Mouse (Mus musculus) kidney, embryonic 15.5 days (tissue): ENCODE data around the gene Rab24. TPM values are rescaled to one million over a fixed set of nuclear protein-coding genes. Genes with fewer than 3 reads are reported as not detected.

ENCODE experiments used
- ATAC-seq: fragments of 200-750 bp; cut with Nextera tagmentation; replicated peaks from 2 replicates; pipeline ENCODE4 v1.8.0; 2017; ENCODE audit warnings: moderate TSS enrichment; ENCODE audit not compliant: low FRiP score
- H3K27ac ChIP-seq: fragments of 300-500 bp; sonication (generic); 2 replicates; pipeline ENCODE4 v1.5.1; 2015; ENCODE audit warnings: mild to moderate bottlenecking, inconsistent platforms
- H3K27me3 ChIP-seq: fragments of 300-500 bp; sonication (generic); 2 replicates; pipeline ENCODE4 v1.6.1; 2015; ENCODE audit warnings: inconsistent platforms
- H3K36me3 ChIP-seq: fragments of 300-500 bp; sonication (generic); 2 replicates; pipeline ENCODE4 v1.6.1; 2015; ENCODE audit warnings: inconsistent platforms
- H3K4me1 ChIP-seq: fragments of 300-500 bp; sonication (generic); 2 replicates; pipeline ENCODE4 v1.6.1; 2015; ENCODE audit warnings: inconsistent platforms
- H3K4me2 ChIP-seq: fragments of 300-500 bp; sonication (generic); 2 replicates; pipeline ENCODE4 v1.6.1; 2015; ENCODE audit warnings: moderate library complexity, mild to moderate bottlenecking, inconsistent platforms
- H3K4me3 ChIP-seq: fragments of 300-500 bp; sonication (generic); replicated peaks from 2 replicates; pipeline ENCODE4 v1.5.1; 2015; ENCODE audit warnings: mild to moderate bottlenecking, inconsistent platforms
- H3K9ac ChIP-seq: fragments of 300-500 bp; sonication (generic); 2 replicates; pipeline ENCODE4 v1.6.1; 2015; ENCODE audit warnings: mild to moderate bottlenecking, inconsistent platforms
- H3K9me3 ChIP-seq: fragments of 300-500 bp; sonication (generic); replicated peaks from 2 replicates; pipeline ENCODE4 v1.6.1; 2016; ENCODE audit warnings: inconsistent platforms
- WGBS: fragments of 180-500 bp; shearing (Covaris S2); methylation state at CpG from one replicate; pipeline ENCODE4 v1.1.7; 2015; ENCODE audit warnings: mixed read lengths; 5-methylcytosine and 5-hydroxymethylcytosine counted together
- polyA plus RNA-seq: library from polyadenylated mRNA; unstranded; fragments of >200 nt; fragmentation: Nextera tagmentation; extraction: Ambion mirVana; gene quantifications from 2 replicates; pipeline ENCODE4 v1.2.1, GENCODE M21; 2015

The Rab24 gene
- 81.9 and 87.7 TPM in 2 replicates for polyA plus RNA-seq

GRCm38 (mm10) chr13:55321434-55322129, at the start of gene Rab24:
Rab24 (minus strand) TSS chr13:55321946.
- no peaks in the 10 kb centered on the region for H3K27me3 ChIP-seq
- H3K4me1 ChIP-seq: peaks cover 43% of the 10 kb centered on the region
- H3K9me3 ChIP-seq: no peaks in the 10 kb centered on the region
- under 1% methylated on average over 73 of the region's 73 CpGs for WGBS
- peak within 1 kb of the TSS; percentile 92 for H3K4me2 ChIP-seq
- H3K36me3 ChIP-seq: peaks cover 77% of the 10 kb centered on the region
- H3K4me3 ChIP-seq: peak within 1 kb of the TSS; percentile 83
- H3K9ac ChIP-seq: peak within 1 kb of the TSS; percentile 92
- ATAC-seq: peak; percentile 90
- H3K27ac ChIP-seq: peak within 1 kb of the TSS; percentile 82

- Histone ChIP-seq H3K9me3 (no peaks in the 10 kb centered on the region), H3K4me2 (no peak overlapping the region), H3K4me3 (no peak overlapping the region), H3K9ac (no peak overlapping the region), H3K4me1 (peaks cover 12% of the 10 kb centered on the region; the same call in 1 of the 2 replicates), H3K27ac (no peak overlapping the region), H3K27me3 (peaks cover 31% of the 10 kb centered on the region), H3K36me3 (no peaks in the 10 kb centered on the region)
- WGBS: 69% methylated on average over 8 of the region's 8 CpGs
- no peak for ATAC-seq
These were observed 49.4 kb upstream of the Rab24 start for GRCm38 (mm10) chr13:55371007-55371681.

DNA sequence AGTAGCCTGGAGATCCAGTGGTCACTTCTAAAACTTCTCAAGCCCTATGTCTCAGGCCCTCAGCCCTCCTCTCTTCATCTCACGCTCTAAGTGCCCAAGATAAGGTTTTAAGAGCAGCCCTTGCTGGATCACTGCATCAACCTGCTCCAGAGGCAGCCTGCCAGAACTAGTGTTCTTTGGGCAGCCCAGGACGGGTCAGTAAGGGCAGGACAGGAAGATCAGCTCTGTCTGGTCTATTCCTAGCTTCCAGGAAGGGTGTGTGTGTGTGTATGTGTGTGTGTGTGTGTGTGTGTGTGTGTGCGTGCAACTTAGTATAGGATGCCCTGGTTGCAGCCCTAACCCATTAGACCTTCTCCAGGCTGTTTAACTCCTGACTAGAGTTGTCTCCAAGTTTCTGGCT, 48.5 kb upstream of the Rab24 start:
- ATAC-seq: no peak
- Histone ChIP-seq H3K4me1 (peaks cover 8% of the 10 kb centered on the region; the same call in 1 of the 2 replicates), H3K9me3 (no peaks in the 10 kb centered on the region), H3K4me3 (no peak overlapping the region), H3K27me3 (peaks cover 26% of the 10 kb centered on the region), H3K36me3 (no peaks in the 10 kb centered on the region), H3K4me2 (peak overlapping the region; percentile 41; the same call in 1 of the 2 replicates), H3K9ac (no peak overlapping the region), H3K27ac (no peak overlapping the region)
- WGBS: 45% methylated on average over 3 of the region's 3 CpGs

DNA sequence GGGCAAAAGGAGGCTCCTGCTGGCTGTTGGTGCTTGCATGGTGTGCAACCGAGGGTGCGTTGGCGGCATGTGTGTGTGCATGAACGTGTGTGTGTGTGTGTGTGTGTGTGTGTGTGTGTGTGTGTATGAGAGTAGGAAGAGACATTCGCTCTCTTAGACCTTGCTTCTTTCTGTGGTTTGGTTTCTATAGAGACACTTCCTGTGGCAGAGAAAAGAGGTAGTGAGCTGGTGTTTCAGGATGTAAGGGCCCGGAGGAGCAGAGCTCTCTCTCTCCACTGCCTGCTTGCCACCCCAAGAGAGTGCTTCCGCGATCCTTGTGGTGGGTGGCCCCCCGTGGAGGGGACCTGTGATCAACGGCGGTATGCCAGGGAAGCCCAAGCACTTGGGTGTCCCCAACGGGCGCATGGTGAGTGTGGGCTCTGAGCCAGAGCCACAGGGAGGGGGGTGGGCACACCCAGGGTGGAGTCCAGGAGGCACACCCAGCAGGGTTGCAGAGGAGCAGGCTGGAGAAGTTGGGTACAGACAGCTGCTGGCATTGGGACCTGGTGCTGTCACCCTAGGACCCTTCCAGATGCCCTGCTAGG, 47.9 kb upstream of the Rab24 start, which contains the start of gene Rgs14:
Rgs14 (plus strand) TSS at position 202 of the 584 bp plus-strand sequence.
- WGBS: 60% methylated on average over 13 of the region's 13 CpGs
- H3K4me1 ChIP-seq: peaks cover 8% of the 10 kb centered on the region; the same call in 1 of the 2 replicates
- peaks cover 26% of the 10 kb centered on the region for H3K27me3 ChIP-seq
- no peak within 1 kb of the TSS for H3K27ac ChIP-seq
- H3K4me3 ChIP-seq: peak within 1 kb of the TSS; percentile 19
- no peak within 1 kb of the TSS for H3K9ac ChIP-seq
- H3K36me3 ChIP-seq: no peaks in the 10 kb centered on the region
- no peaks in the 10 kb centered on the region for H3K9me3 ChIP-seq
- H3K4me2 ChIP-seq: peak within 1 kb of the TSS; percentile 41
- ATAC-seq: 0 out of 2 replicates have a peak, but pooled peaks have one; percentile 29

- Histone ChIP-seq H3K9me3 (no peaks in the 10 kb centered on the region), H3K27ac (no peak overlapping the region), H3K27me3 (peaks cover 18% of the 10 kb centered on the region), H3K4me3 (no peak overlapping the region), H3K4me2 (no peak overlapping the region), H3K9ac (no peak overlapping the region), H3K4me1 (peaks cover 8% of the 10 kb centered on the region; the same call in 1 of the 2 replicates), H3K36me3 (no peaks in the 10 kb centered on the region)
- no peak for ATAC-seq
- 86% methylated on average over 7 of the region's 7 CpGs for WGBS
These were observed 46.7 kb upstream of the Rab24 start for GRCm38 (mm10) chr13:55368401-55368800.

GRCm38 (mm10) chr13:55362453-55363060, 40.8 kb upstream of the Rab24 start, which contains the start of gene Lman2:
Lman2 (minus strand) TSS chr13:55362783.
- H3K9me3 ChIP-seq: no peaks in the 10 kb centered on the region
- under 1% methylated on average over 35 of the region's 35 CpGs for WGBS
- H3K4me2 ChIP-seq: peak within 1 kb of the TSS; percentile 72
- peaks cover 19% of the 10 kb centered on the region for H3K4me1 ChIP-seq
- H3K9ac ChIP-seq: peak within 1 kb of the TSS; percentile 91
- peak; percentile 98 for ATAC-seq
- H3K27me3 ChIP-seq: no peaks in the 10 kb centered on the region
- H3K36me3 ChIP-seq: peaks cover 35% of the 10 kb centered on the region
- H3K4me3 ChIP-seq: peak within 1 kb of the TSS; percentile 83
- peak within 1 kb of the TSS; percentile 97 for H3K27ac ChIP-seq

DNA sequence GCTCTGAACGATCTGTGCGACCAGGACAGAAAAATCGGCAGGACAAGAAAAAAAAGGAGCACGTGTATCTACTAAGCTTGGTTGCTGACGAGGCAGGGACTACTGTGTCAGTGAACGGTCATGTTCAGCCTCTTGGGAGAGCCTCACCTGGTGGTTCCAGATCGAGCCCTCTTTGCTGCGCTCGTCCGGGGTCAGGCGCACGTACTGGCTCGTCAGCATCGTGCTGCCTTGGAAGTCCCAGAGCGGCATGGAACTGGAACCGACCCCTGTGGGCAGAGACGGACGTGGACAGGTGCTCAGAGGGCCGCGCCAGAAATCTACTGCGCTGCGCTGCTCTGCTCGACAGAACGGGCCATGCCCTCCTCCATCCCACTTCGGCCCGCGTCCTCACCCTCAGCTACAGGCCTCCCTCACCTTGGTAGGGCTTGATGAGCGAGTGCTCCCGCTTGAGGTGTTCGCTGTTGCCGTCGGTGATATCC, 40.3 kb upstream of the Rab24 start:
- H3K9me3 ChIP-seq: no peaks in the 10 kb centered on the region
- peak overlapping the region; percentile 91 for H3K9ac ChIP-seq
- WGBS: under 1% methylated on average over 32 of the region's 32 CpGs
- peaks cover 19% of the 10 kb centered on the region for H3K4me1 ChIP-seq
- no peaks in the 10 kb centered on the region for H3K27me3 ChIP-seq
- H3K4me2 ChIP-seq: peak overlapping the region; percentile 72
- peaks cover 41% of the 10 kb centered on the region for H3K36me3 ChIP-seq
- peak; percentile 45 for ATAC-seq
- H3K27ac ChIP-seq: peak overlapping the region; percentile 97
- H3K4me3 ChIP-seq: peak overlapping the region; percentile 83

GRCm38 (mm10) chr13:55361145-55361544, 39.4 kb upstream of the Rab24 start:
- Histone ChIP-seq H3K27ac (no peak overlapping the region), H3K9me3 (no peaks in the 10 kb centered on the region), H3K4me3 (peak overlapping the region; percentile 83), H3K36me3 (peaks cover 48% of the 10 kb centered on the region), H3K27me3 (no peaks in the 10 kb centered on the region), H3K9ac (peak overlapping the region; percentile 91; the same call in 1 of the 2 replicates), H3K4me1 (peaks cover 19% of the 10 kb centered on the region), H3K4me2 (peak overlapping the region; percentile 72)
- no peak for ATAC-seq

DNA sequence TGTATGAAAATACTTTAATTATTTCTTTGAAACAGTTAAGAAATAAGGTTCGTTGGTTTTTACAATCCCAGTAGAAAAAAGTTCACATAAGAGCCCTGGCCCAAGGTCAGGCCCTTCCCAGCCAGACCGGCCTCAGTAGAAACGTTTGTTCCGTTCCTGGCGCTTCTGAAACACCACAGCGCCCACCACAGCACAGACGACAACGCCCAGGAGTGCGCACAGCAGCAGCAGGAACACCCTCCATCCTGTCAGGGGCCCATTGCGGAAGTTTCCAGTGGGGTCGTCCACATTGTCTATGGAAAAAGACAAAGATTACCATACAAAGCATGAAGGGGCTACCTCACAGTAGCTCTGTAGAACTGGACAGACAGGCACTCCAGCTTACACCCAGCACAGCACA, 25.0 kb upstream of the Rab24 start:
- 82% methylated on average over 11 of the region's 11 CpGs for WGBS
- Histone ChIP-seq H3K27ac (no peak overlapping the region), H3K4me2 (no peak overlapping the region), H3K9ac (no peak overlapping the region), H3K4me3 (no peak overlapping the region), H3K36me3 (peaks cover 81% of the 10 kb centered on the region), H3K9me3 (no peaks in the 10 kb centered on the region), H3K4me1 (no peaks in the 10 kb centered on the region), H3K27me3 (no peaks in the 10 kb centered on the region)
- ATAC-seq: no peak

- no peaks in the 10 kb centered on the region for H3K4me1 ChIP-seq
- H3K4me3 ChIP-seq: no peak overlapping the region
- no peak overlapping the region for H3K27ac ChIP-seq
- peaks cover 58% of the 10 kb centered on the region for H3K36me3 ChIP-seq
- H3K27me3 ChIP-seq: no peaks in the 10 kb centered on the region
- WGBS: 94% methylated on average over 7 of the region's 7 CpGs
- ATAC-seq: no peak
- H3K4me2 ChIP-seq: no peak overlapping the region
- no peak overlapping the region for H3K9ac ChIP-seq
- H3K9me3 ChIP-seq: no peaks in the 10 kb centered on the region
These were observed 22.5 kb upstream of the Rab24 start for GRCm38 (mm10) chr13:55344286-55344685.

GRCm38 (mm10) chr13:55342469-55342868, 20.7 kb upstream of the Rab24 start:
- no peak for ATAC-seq
- Histone ChIP-seq H3K36me3 (peaks cover 40% of the 10 kb centered on the region), H3K9me3 (no peaks in the 10 kb centered on the region), H3K9ac (no peak overlapping the region), H3K4me1 (no peaks in the 10 kb centered on the region), H3K4me3 (no peak overlapping the region), H3K27me3 (no peaks in the 10 kb centered on the region), H3K4me2 (no peak overlapping the region), H3K27ac (no peak overlapping the region)
- 49% methylated on average over 11 of the region's 11 CpGs for WGBS
